Mouse (Mus musculus): ENCODE data around the gene Odf3b.

- TF ChIP-seq CTCF (IDR thresholded peaks at IDR 0.05; ENCODE audit: extremely low read depth, insufficient read depth, low read length) (no peak), POLR2A (IDR thresholded peaks at IDR 0.05; ENCODE audit: extremely low read depth, insufficient read depth, low read length) (no peak)
Observed at GRCm38 (mm10) chr15:89365141-89365551, 13.9 kb downstream of the Odf3b start.
